Mouse (Mus musculus) limb, embryonic 11.5 days (tissue): Measurements from ENCODE around the gene 9030025P20Rik. TPM values are rescaled to one million over a fixed set of nuclear protein-coding genes. Genes with fewer than 3 reads are reported as not detected.

Experiments
- polyA plus RNA-seq: library from polyadenylated mRNA; unstranded; fragments of >200 nt; fragmentation: Nextera tagmentation; extraction: Ambion mirVana; gene quantifications from 2 replicates; pipeline ENCODE4 v1.2.1, GENCODE M21; 2014

Gene 9030025P20Rik
- polyA plus RNA-seq, 1 experiment from 2014 or later, result 9.1 TPM

Other genes with a start within 250 kb of the 9030025P20Rik start
- gene Wdr27, start 35.3 kb upstream of the 9030025P20Rik start, polyA plus RNA-seq, result 3.9 and 4.4 TPM in 2 replicates
- gene 1600012H06Rik, start 35.3 kb upstream of the 9030025P20Rik start, polyA plus RNA-seq, result 24.1 and 28.8 TPM in 2 replicates
- gene Phf10, start 17.2 kb upstream of the 9030025P20Rik start, polyA plus RNA-seq, result 39.9 and 44.8 TPM in 2 replicates
- gene Gm3417, start 322 bp downstream of the 9030025P20Rik start, polyA plus RNA-seq, result 0.23 TPM in 1 of 2 replicates, not detected in the other
- gene Gm3435, start 31.7 kb downstream of the 9030025P20Rik start, polyA plus RNA-seq, result 5.5 and 6.2 TPM in 2 replicates
- 68.3 and 74.3 TPM in 2 replicates for gene Ermard, start 62.7 kb downstream of the 9030025P20Rik start, polyA plus RNA-seq
- 0.47 TPM in 1 of 2 replicates, not detected in the other for gene Tcte3, start 63.0 kb downstream of the 9030025P20Rik start, polyA plus RNA-seq
- gene Gm3448, start 63.1 kb downstream of the 9030025P20Rik start, polyA plus RNA-seq, result 2.5 and 3.2 TPM in 2 replicates